Mouse (Mus musculus): ENCODE results near the gene 3110018I06Rik. TPM values are rescaled to one million over a fixed set of nuclear protein-coding genes. Genes with fewer than 3 reads are reported as not detected.

The 3110018I06Rik gene
- total RNA-seq (2014; fragmentation: Nextera tagmentation) (not detected in 2 replicates), total RNA-seq (2017) (not detected in 2 replicates)

DNA sequence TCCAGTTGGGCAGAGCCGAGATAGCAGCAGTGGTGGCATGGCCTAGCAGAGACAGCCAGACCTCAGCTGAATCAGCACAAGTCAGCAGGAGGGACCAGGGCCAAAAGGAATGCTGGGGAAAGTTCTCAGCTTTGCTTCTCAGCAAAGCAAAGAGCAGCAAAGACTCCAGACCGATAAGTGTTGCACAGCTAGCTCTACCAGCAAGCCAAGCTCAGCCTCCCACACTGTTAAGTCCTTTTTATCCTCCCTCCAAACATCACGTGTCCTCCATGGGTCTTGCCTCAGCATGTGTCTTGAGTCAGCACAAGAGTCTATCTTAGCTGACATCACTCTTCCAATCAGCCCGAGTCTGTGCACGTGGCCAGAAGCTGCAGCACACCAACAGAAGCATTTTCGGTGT lies at the start of gene 3110018I06Rik:
TSS of gene 3110018I06Rik (plus strand) at position 262 of the 400 bp plus-strand sequence.
- ATAC-seq (replicated peaks; ENCODE audit: poor library complexity, severe bottlenecking): no peak

DNA sequence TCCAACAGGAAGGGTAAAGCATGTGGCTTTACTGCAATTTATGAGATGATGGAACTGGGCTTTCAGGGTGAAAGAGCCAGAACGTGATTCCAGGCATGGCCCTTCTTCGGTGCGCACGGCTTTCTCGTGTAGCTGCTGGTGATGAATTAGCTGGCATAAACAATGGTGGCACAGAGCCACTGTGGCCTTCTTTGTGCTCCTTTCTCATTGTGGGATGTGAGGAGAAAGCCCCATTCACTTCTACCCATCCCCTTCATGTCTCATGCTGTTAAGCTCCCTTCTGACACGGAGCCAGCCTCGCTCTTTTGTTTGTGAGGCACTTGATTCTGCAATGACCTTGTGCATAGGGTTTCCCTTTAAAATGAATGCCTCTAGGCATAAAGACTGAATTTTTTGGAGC lies 43.8 kb upstream of the 3110018I06Rik start:
- ATAC-seq (replicated peaks; ENCODE audit: poor library complexity, severe bottlenecking): no peak

- ATAC-seq (replicated peaks; ENCODE audit: poor library complexity, severe bottlenecking): no peak
Observed at GRCm38 (mm10) chr12:107457835-107458234, 30.6 kb upstream of the 3110018I06Rik start.

- ATAC-seq (replicated peaks; ENCODE audit: poor library complexity, severe bottlenecking): no peak
Observed at GRCm38 (mm10) chr12:107464731-107465130, 23.7 kb upstream of the 3110018I06Rik start.

GRCm38 (mm10) chr12:107476441-107477291 lies 11.8 kb upstream of the 3110018I06Rik start:
- ATAC-seq (replicated peaks; ENCODE audit: poor library complexity, severe bottlenecking): no peak

DNA sequence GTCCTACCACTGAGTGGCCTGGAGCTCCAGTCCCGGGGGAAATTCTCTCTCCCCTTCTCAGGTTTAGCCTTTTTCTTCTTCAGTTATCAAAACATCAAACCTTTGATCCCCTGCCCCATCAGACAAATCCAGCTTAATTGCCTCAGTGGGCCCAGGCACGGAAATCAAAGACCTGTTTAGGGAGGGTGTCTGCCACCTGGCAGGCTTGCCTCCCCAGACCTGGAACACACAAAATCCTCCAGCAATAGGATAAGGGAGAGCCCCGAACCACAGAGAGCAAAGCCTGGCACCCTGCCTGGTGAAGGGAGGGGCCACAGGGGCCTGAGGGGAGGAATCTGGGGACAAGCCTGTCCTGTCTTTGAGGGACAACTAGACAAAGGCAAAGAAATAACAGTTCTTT lies 9.1 kb upstream of the 3110018I06Rik start:
- no peak for ATAC-seq (replicated peaks; ENCODE audit: poor library complexity, severe bottlenecking)

GRCm38 (mm10) chr12:107483031-107483430 lies 5.4 kb upstream of the 3110018I06Rik start:
- no peak for ATAC-seq (replicated peaks; ENCODE audit: poor library complexity, severe bottlenecking)

DNA sequence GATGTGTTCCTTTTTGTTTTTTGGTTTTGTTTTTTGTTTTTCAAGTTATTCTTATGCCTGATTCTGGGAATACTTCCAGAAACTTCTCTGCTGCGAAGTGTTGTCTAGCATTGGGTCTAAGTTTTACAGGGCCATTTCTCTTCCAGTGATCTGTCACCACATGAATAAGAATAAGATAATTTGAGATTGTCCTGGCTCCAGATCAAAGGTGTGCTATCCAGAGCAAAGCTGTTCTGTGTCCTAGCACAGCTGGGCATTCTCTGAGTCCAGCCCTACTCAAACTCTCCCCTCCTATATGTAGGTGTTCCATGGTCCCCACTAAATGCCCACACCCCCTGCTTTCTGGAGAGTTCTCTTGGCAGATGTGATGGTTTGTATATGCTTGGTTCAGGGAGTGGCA lies 2.9 kb downstream of the 3110018I06Rik start:
- no peak for ATAC-seq (replicated peaks; ENCODE audit: poor library complexity, severe bottlenecking)

DNA sequence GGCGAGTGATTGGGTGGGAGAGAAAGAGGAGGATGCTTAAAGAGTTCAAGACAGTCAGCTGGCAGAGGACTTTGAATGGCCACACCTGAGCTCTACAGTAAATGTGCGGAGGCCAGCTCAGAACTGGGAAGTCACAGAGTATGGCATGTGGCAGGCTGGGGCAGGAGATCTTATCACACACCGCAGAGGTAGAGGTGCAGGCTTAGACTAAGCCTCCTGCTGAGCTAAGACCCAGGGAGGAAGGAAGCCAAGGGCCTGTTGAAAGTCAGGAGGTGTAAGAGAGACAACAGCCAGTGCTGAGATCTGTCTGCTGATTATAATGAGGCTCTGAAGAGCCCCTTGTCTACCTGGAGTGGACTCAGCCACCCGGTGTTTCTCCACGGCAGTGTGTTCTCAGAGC lies 8.5 kb downstream of the 3110018I06Rik start:
- no peak for ATAC-seq (replicated peaks; ENCODE audit: poor library complexity, severe bottlenecking)

DNA sequence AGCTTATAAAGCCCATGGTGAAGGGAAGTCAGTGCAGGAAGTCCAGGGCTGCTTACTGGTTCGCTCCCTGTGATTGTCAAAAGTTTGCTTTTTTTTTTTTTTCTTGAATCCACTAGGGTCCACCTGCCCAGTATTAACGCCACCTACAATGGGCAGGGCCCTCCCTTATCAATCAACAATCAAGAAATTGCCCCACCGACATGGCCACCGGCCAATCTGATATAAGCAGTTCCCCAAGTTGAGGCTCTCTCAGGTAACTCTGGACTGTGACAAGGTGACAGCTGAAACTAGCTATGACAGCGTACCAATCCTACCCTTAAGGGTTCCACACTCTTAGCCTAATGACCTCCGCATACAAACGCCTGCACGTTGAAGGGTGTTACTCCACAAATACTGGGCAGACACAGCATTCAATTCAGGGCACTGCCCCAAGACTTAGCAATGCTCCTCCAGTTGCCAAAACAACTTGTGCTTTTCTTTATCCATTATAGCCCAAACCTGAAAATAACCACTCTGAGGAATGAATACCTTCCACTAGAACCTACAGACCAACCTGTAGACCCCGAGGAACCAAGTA lies 21.3 kb downstream of the 3110018I06Rik start:
- no peak for ATAC-seq (replicated peaks; ENCODE audit: poor library complexity, severe bottlenecking)

- ATAC-seq (replicated peaks; ENCODE audit: poor library complexity, severe bottlenecking): no peak
Observed at GRCm38 (mm10) chr12:107511112-107511511, 22.7 kb downstream of the 3110018I06Rik start.

- no peak for ATAC-seq (replicated peaks; ENCODE audit: poor library complexity, severe bottlenecking)
Observed at GRCm38 (mm10) chr12:107516265-107517217, 28.1 kb downstream of the 3110018I06Rik start.

DNA sequence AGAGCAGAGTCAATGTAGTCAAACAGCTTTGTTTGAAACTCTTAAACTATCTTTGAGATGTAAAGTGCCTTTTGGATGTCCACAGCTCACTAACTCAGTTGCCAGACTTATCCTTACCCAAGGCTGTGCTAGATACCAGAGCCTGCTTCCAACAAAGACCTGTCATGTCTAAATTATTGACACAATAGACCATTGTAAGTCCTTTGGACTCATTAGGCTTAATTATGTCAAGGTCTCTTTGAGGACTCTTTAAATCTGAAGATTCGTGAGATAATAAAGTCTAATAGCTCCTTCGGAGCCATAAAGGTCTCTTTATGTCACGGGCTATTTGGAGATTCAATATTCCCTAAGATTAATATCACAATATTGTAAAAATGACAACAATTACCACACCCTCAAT lies 32.5 kb downstream of the 3110018I06Rik start:
- ATAC-seq (replicated peaks; ENCODE audit: poor library complexity, severe bottlenecking): no peak

GRCm38 (mm10) chr12:107528346-107528880 lies 40.0 kb downstream of the 3110018I06Rik start:
- no peak for ATAC-seq (replicated peaks; ENCODE audit: poor library complexity, severe bottlenecking)

DNA sequence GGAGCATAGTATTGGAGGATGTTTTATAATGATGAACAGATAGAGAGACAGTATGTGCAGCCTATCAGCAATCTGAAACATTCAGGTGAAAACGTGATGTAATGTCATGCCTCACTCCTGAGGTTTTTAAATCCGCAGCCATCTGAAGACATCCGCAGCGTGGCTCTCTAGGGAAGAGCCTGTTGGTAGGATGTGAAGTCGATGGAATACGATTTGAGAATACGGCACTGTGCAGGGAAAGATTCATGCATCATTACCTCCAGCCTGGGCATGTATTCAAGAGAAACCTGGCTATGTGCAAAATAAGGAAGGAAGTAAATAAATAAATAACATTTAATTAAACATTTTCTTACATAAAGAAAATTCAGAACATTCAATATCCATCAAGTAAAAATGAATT lies 44.4 kb downstream of the 3110018I06Rik start:
- ATAC-seq (replicated peaks; ENCODE audit: poor library complexity, severe bottlenecking): no peak
